Mouse (Mus musculus) G1E (cell line): ENCODE data around the gene Arl16.

Experiments used
- CTCF ChIP-seq: IDR thresholded peaks from 2 replicates; pipeline ENCODE4 v1.5.1; 2012; ENCODE audit warnings: low read depth, low read length, inconsistent platforms, mixed read lengths
- TAL1 ChIP-seq: conservative IDR thresholded peaks from 2 replicates; pipeline ENCODE4 v1.6.1; 2012; ENCODE audit warnings: low read depth, low read length, inconsistent platforms, mixed read lengths

DNA sequence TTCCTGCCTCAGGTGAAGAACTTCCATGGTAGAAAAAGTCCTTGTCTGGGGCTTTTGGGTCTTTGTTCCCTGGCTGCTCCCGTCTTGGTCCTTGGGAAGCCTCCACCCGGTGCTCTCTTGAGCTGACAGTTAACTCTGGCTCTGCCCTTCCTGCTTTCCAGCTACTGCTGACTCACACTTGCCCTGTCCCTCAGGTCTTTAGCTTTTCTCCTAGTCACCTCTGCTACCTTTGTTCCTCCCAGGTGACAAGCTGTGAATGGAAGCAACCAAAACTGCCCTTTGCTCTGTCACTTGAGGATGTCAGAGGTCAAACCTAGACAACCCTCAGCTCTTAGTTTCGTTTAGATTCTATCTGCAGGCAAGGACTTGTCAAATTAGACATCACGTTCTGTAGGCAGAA lies 42.5 kb upstream of the Arl16 start:
- no peak for TF ChIP-seq CTCF
- no peak for TF ChIP-seq TAL1
